Mouse (Mus musculus) heart, adult 9 months (tissue): ENCODE results near the gene Gm14139.
"Not testable (repeated sequence)": the region's sequence is repeated elsewhere in the genome, so short reads cannot be mapped to it uniquely, and the experiment has no call there.

Source experiments
- DNase-seq, 2 experiments: peaks; one replicate each; pipeline ENCODE4 v3.0.0; 2022; ENCODE audit warnings: low spot score in 2 of 2

Gene Gm14139

DNA sequence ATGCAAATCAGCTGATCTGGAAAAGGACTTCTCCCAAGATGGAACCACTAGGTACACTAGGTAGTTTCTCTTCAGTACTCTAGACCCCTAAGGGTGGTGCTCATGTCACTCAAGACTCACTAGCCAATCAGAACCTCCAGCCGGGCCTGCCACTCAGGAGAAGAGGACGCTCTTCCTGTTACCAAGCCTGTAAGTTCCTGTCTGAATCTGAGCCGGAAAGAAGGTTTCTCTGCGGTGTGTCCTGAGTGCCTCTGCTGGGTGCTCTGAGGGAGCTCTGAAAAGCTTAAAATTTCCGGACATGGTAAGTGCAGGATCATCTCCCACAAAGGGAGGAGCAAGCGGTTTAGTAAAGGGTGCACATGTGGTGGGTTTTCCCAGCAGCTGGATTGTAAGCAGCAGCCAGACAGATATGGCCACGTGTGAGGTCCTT, at the start of gene Gm14139:
Gene Gm14139 (plus strand): TSS at position 186 of the 430 bp plus-strand sequence.
- not testable (repeated sequence) for DNase-seq

- DNase-seq: not testable (repeated sequence)
Measured at GRCm38 (mm10) chr2:150132002-150132401, 49.6 kb upstream of the Gm14139 start.

DNA sequence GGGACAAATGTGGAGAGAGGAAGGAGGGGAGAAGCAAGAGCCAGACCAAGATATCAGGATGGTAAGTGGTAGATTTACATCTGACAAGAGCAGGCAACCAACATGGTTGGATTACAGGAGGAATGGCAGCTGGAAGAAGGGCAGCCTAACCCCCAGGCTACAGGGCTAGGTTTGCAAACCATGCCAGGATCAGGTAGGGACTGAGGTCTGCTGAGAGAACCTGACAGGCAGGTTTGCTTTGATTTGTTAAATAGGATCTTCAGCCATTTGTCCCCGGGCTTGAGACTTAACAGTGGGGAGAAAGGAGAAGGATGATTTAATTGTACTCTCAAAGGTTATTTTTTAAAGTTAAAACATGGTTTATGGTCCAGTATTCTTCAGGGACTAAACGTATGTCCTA, 48.8 kb upstream of the Gm14139 start:
- no peak for DNase-seq

DNA sequence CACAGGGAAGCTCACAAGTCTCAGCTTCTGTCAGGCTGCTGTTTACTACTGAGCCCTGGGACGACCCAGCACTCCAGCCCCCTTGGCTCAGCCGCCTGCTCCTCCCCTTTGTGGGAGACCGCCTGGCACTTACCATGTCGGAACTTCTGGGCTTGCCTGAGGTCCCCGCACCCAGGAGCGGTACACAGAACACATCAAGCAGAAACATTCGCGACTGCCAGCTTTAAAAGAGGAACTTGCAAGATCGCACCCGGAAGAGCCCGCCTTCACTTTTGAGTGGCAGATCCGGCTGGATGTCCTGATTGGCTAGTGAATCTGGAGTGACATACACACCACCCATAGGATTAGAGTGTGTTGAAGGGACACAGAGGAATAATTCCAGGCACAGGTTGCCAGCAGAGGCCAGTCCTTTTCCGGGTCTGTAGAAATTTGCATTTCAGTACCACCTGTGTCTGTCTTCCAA, 45.1 kb upstream of the Gm14139 start, which contains the start of gene Zfp120:
Gene Zfp120 (minus strand): TSS at position 274 of the 463 bp plus-strand sequence.
- DNase-seq: peak; percentile 91 to 93

DNA sequence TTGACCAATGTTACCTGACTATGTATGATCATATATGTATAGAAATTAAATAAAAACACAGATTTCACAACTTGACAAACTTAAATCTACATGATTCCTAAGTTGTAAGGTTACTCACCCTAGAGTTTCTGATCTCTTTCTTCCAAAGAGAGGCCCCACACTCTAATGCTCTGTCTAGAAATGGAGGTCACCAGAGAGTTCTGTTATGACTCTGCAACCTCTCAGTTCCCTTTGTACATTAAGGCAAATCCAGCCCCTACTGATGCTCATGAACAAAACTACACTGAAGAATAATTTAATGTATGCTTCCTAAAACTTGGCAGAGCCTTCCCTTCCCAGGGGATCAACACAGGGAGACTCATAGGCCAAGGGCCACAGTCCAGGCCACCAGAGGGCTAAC, 14.9 kb upstream of the Gm14139 start:
- no peak for DNase-seq

DNA sequence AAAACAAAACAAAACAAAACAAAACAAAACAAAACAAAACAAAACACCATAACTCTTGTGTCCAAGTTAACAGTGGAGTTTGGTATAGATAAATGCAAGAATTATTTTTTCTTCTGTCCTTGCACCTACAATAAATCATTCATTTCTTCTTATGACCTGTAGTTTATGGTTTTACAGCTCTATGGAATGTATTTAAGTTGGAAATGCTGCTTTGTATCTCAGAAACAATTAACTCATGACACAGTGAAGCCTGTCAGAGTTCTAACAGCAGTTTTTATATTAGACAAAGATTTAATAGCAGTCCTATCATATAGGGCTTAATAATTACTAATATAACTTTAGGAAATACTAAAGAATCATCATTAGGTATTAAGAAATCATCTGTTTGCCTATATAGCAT, 7.7 kb upstream of the Gm14139 start:
- DNase-seq: no peak

GRCm38 (mm10) chr2:150179579-150179978, 2.0 kb upstream of the Gm14139 start, which contains the start of gene Gm10770:
Gene Gm10770, minus strand, starts transcription at chr2:150179679.
- DNase-seq: not testable (repeated sequence)

DNA sequence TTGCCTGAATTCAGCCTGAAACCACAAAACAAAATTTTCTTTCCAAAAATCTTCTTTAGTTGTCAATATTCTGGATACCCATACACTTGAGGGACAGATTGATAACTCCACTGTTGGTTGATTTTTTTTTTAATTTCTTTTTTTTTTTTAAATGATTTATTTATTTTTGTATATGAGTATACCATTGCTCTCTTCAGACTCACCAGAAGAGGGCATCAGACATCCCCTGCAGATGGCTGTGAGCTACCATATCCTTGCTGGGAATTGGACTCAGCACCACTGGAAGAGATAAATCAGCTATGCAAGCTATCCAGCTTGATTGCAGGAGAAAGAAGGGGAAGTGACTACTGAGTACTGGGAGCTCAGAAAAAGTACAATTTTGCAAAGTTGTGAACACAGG, 509 bp upstream of the Gm14139 start:
- not testable (repeated sequence) for DNase-seq

DNA sequence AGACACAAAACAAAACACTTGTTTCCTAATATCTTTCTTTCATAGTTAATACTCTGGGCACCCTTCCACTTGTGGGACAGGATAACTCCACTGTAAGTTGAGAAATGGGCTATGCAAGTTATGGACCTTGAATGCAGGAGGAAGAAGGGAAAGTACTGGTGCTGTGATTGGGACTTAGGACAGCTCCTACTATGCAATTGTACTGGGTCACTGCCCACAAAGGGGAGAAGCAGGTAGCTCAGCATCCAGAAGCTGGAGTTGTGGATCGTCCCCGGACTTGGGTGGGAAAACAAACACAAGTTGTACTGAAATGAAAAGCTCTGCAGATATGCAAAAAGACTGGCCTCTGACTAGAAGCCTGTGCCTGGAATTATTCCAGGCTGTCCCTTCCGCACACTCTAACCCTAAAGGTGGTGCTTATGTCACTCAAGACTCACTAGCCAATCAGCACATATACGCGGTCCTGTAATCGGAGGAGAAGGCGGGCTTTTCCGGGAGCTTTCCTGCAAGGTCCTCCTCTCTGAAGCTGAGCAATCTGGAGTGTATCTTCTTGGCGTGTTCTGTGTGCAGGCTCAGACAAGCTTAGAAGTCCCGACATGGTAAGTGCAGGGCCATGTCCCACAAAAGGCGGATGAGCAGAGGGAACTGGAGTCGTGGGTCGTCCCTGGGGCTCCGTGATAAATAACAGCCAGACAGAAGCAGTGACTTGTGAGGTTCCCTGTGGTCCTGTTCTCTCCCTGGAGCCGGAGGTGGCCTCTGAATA, 36.2 kb downstream of the Gm14139 start, which contains the start of gene Zfp937:
Gene Zfp937 (plus strand): TSS at position 474 of the 763 bp plus-strand sequence.
- DNase-seq: peak; percentile 87 to 88

- DNase-seq: not testable (repeated sequence)
Measured at GRCm38 (mm10) chr2:150218363-150218725, 36.8 kb downstream of the Gm14139 start.

DNA sequence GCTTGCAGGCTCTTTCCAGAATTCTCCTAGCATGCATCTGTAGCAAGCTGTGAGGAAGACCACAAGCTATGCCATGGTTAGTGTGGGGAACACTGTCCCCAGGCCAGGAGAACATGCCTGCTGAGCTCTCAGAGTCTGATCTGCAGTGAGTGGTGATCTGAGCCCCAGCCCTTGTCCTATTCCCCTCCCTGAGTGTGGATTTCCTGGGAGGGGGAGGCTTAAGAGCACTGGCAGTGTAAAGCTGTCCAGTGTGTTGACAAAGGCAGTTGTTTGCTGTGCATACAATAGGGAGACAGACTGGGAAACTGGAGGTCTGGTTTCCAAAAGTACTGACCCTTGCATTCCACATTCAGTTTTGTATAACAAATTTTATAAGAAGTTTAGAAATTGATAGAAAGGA, 41.7 kb downstream of the Gm14139 start:
- DNase-seq: not testable (repeated sequence)
